Mouse (Mus musculus) heart, postnatal 0 days (tissue): ENCODE measurements around the gene Mettl9. TPM values are rescaled to one million over a fixed set of nuclear protein-coding genes. Genes with fewer than 3 reads are reported as not detected.

Experiments used
- ATAC-seq: fragments of 200-750 bp; cut with Nextera tagmentation; 2 replicates; pipeline ENCODE4 v1.8.0; 2017; ENCODE audit warnings: low read depth, moderate number of reproducible peaks, moderate library complexity; ENCODE audit not compliant: insufficient read depth
- DNase-seq: peaks from one replicate; pipeline ENCODE4 v3.0.0-alpha.2; 2016; ENCODE audit warnings: low spot score
- H3K27ac ChIP-seq: fragments of 300-500 bp; sonication (generic); 2 replicates; pipeline ENCODE4 v1.5.1; 2014; ENCODE audit warnings: low read depth, mild to moderate bottlenecking
- H3K27me3 ChIP-seq: fragments of 300-500 bp; sonication (generic); 2 replicates; pipeline ENCODE4 v1.6.1; 2014; ENCODE audit warnings: low read length, mixed read lengths; ENCODE audit not compliant: control insufficient read depth, insufficient read depth
- H3K36me3 ChIP-seq: fragments of 300-500 bp; sonication (generic); replicated peaks from 2 replicates; pipeline ENCODE4 v1.6.1; 2014; ENCODE audit warnings: low read length, mixed read lengths; ENCODE audit not compliant: control insufficient read depth, insufficient read depth
- H3K4me1 ChIP-seq: fragments of 300-500 bp; sonication (generic); 2 replicates; pipeline ENCODE4 v1.6.1; 2014; ENCODE audit warnings: antibody characterized with exemption; ENCODE audit not compliant: control insufficient read depth, insufficient read depth
- H3K4me2 ChIP-seq: fragments of 300-500 bp; sonication (generic); 2 replicates; pipeline ENCODE4 v1.6.1; 2014; ENCODE audit warnings: low read depth, mild to moderate bottlenecking, low read length, moderate library complexity
- H3K4me3 ChIP-seq: fragments of 300-500 bp; sonication (generic); 2 replicates; pipeline ENCODE4 v1.5.1; 2014; ENCODE audit warnings: low read depth, low read length
- H3K9ac ChIP-seq: fragments of 300-500 bp; sonication (generic); replicated peaks from 2 replicates; pipeline ENCODE4 v1.6.1; 2014; ENCODE audit warnings: low read depth, low read length, mixed read lengths
- H3K9me3 ChIP-seq: fragments of 300-500 bp; sonication (generic); replicated peaks from 2 replicates; pipeline ENCODE4 v1.6.1; 2016; ENCODE audit warnings: low read length; ENCODE audit not compliant: control insufficient read depth
- CTCF ChIP-seq: IDR thresholded peaks from 2 replicates; pipeline ENCODE4 v1.5.1; 2016; ENCODE audit warnings: antibody characterized with exemption, control low read depth, low read depth
- EP300 ChIP-seq: IDR thresholded peaks from 2 replicates; pipeline ENCODE4 v1.6.1; 2016; ENCODE audit warnings: antibody characterized with exemption, low read depth
- WGBS: fragments of 180-500 bp; shearing (Covaris S2); extraction: QIAGEN DNeasy Blood & Tissue Kit; methylation state at CpG from one replicate; pipeline ENCODE4 v1.1.7; 2014; 5-methylcytosine and 5-hydroxymethylcytosine counted together
- polyA plus RNA-seq: library from polyadenylated mRNA; unstranded; fragments of >200 nt; fragmentation: Nextera tagmentation; extraction: Ambion mirVana; gene quantifications from 2 replicates; pipeline ENCODE4 v1.2.1, GENCODE M21; 2015
- total RNA-seq: library from RNA; depleted of rRNA; stranded (reverse); fragments of >200 nt; gene quantifications from 2 replicates; pipeline ENCODE4 v1.2.3, GENCODE M21; 2014; ENCODE audit warnings: low replicate concordance

Mettl9 gene
- total and polyA plus RNA-seq, 2 experiments from 2014 or later = 52.8 to 81.2 TPM

- 87% methylated on average over 4 of the region's 4 CpGs for WGBS
- no peak overlapping the region for H3K9ac ChIP-seq
- DNase-seq = no peak
These were observed 37.0 kb downstream of the Mettl9 start for GRCm38 (mm10) chr7:121071276-121071675.

GRCm38 (mm10) chr7:121072506-121072905 lies 38.3 kb downstream of the Mettl9 start:
- H3K4me3 ChIP-seq = no peak overlapping the region
- TF ChIP-seq EP300 (no peak), CTCF (no peak)
- peaks cover 12% of the 10 kb centered on the region for H3K4me1 ChIP-seq
- H3K9me3 ChIP-seq = no peaks in the 10 kb centered on the region
- no peak for ATAC-seq
- no peak overlapping the region for H3K9ac ChIP-seq
- WGBS = 74% methylated on average over 5 of the region's 5 CpGs
- H3K36me3 ChIP-seq = peaks cover 36% of the 10 kb centered on the region
- DNase-seq = no peak
- H3K4me2 ChIP-seq = no peak overlapping the region
- no peak overlapping the region for H3K27ac ChIP-seq
- no peaks in the 10 kb centered on the region for H3K27me3 ChIP-seq

More at GRCm38 (mm10) chr7:121071276-121071675, 37.0 kb downstream of the Mettl9 start:
- Histone ChIP-seq H3K4me1 (peaks cover 12% of the 10 kb centered on the region), H3K36me3 (peaks cover 26% of the 10 kb centered on the region), H3K9me3 (no peaks in the 10 kb centered on the region), H3K4me3 (no peak overlapping the region), H3K27ac (no peak overlapping the region), H3K27me3 (no peaks in the 10 kb centered on the region), H3K4me2 (no peak overlapping the region)
- no peak for ATAC-seq
- TF ChIP-seq EP300 = no peak
- TF ChIP-seq CTCF = no peak

GRCm38 (mm10) chr7:121074281-121074680 lies 40.0 kb downstream of the Mettl9 start, which contains the start of gene Igsf6:
Gene Igsf6, minus strand, starts transcription at chr7:121074572.
- TF ChIP-seq CTCF (no peak), EP300 (no peak)
- Histone ChIP-seq H3K27me3 (no peaks in the 10 kb centered on the region), H3K4me2 (0 out of 2 replicates have a peak within 1 kb of the TSS, but pooled peaks have one; percentile 10), H3K36me3 (peaks cover 28% of the 10 kb centered on the region), H3K4me1 (peaks cover 12% of the 10 kb centered on the region), H3K9ac (no peak within 1 kb of the TSS), H3K4me3 (no peak within 1 kb of the TSS), H3K27ac (peak within 1 kb of the TSS; percentile 72), H3K9me3 (no peaks in the 10 kb centered on the region)
- ATAC-seq (no peak), DNase-seq (no peak)
- 43% methylated on average over 11 of the region's 11 CpGs for WGBS

DNA sequence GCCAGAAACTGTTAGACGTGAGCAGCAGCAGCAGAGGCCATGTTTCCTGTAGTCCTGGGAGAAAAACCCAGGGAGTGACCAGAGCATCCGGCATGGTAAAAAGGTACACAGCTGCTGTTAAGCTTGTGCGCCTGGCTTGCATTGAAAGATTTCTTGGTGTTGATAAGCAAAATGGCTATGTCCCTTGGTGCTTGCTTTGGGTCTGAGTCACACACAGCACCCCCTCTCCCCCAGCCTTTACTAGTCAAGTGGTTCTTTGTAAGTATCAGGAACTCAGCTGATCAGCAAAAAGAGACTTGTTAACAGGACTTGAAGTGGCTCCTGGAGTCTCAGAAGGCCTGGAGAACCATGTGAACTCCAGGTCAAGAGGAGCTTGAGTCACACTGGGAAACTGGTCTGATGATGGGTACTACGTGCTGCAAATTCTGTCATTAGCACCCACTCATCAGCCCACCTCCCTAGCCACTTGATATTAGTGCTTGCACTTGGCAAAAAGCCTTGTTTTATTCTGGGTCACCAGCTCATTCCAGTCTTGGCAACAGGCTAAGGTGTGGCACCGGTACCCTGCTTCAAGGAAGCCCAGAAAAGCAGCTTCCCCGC lies 40.7 kb downstream of the Mettl9 start:
- no peak overlapping the region for H3K4me3 ChIP-seq
- H3K36me3 ChIP-seq = peaks cover 28% of the 10 kb centered on the region
- H3K9me3 ChIP-seq = no peaks in the 10 kb centered on the region
- TF ChIP-seq EP300 = no peak
- no peak for TF ChIP-seq CTCF
- WGBS = 27% methylated on average over 6 of the region's 6 CpGs
- H3K4me2 ChIP-seq = 0 out of 2 replicates have a peak overlapping the region, but pooled peaks have one; percentile 10
- H3K27ac ChIP-seq = peak overlapping the region; percentile 72
- H3K27me3 ChIP-seq = no peaks in the 10 kb centered on the region
- DNase-seq = peak; percentile 51
- peak; percentile 50 for ATAC-seq
- H3K9ac ChIP-seq = no peak overlapping the region
- peaks cover 12% of the 10 kb centered on the region for H3K4me1 ChIP-seq

DNA sequence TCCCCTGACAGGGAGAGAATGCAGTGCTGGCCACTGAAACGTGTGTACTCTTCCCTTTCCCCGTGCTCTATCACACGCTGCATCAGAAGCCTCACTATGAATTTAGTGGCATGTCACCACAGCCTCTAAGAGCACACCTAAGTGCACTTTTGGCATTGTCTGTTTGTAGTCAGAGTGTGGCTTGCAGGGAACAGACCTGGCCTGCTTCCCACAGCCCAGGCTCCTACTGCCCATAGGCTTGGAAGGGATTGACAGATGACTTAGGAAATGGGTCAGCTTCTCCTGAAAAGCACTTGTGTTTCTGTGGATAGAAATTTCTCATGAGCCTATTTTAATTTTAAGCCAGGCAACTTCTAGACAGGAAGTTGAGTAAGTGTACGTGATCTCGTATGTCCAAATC lies 41.2 kb downstream of the Mettl9 start:
- H3K9me3 ChIP-seq = no peaks in the 10 kb centered on the region
- no peak for TF ChIP-seq EP300
- no peak for TF ChIP-seq CTCF
- H3K27ac ChIP-seq = peak overlapping the region; percentile 72
- DNase-seq (no peak), ATAC-seq (no peak)
- H3K4me1 ChIP-seq = peaks cover 12% of the 10 kb centered on the region
- no peak overlapping the region for H3K4me3 ChIP-seq
- no peak overlapping the region for H3K9ac ChIP-seq
- H3K4me2 ChIP-seq = 0 out of 2 replicates have a peak overlapping the region, but pooled peaks have one; percentile 10
- H3K36me3 ChIP-seq = peaks cover 25% of the 10 kb centered on the region
- H3K27me3 ChIP-seq = no peaks in the 10 kb centered on the region
- 46% methylated on average over 5 of the region's 5 CpGs for WGBS

DNA sequence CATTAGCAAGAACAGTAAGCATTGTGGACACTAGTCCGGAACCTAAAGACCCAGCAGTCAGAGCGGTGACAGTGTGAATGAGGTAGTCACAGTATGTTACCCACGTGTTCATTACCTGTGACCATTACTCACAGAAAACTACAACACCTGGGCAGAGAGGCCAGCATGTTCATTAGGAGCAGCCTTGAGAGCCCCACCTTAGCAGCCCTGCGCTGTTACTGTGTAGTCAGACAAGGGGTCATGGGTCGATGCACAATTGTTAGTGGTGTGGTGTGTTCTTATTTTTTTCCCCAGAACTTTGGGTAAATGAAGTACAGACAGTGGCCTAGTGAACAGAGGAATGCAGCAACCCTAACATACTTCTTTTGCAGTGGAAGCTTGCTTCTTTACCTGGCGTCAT lies 43.1 kb downstream of the Mettl9 start:
- no peak overlapping the region for H3K9ac ChIP-seq
- WGBS = 92% methylated on average over 6 of the region's 6 CpGs
- no peak for TF ChIP-seq CTCF
- no peak for TF ChIP-seq EP300
- no peak for ATAC-seq
- H3K27ac ChIP-seq = no peak overlapping the region
- DNase-seq = no peak
- H3K4me1 ChIP-seq = peaks cover 12% of the 10 kb centered on the region
- peaks cover 16% of the 10 kb centered on the region for H3K36me3 ChIP-seq
- H3K4me2 ChIP-seq = no peak overlapping the region
- no peak overlapping the region for H3K4me3 ChIP-seq
- H3K9me3 ChIP-seq = no peaks in the 10 kb centered on the region
- H3K27me3 ChIP-seq = no peaks in the 10 kb centered on the region
